Mouse (Mus musculus) heart, embryonic 14.5 days (tissue): ENCODE data around the gene Mis12. TPM values are rescaled to one million over a fixed set of nuclear protein-coding genes. Genes with fewer than 3 reads are reported as not detected.

Experiments
- ATAC-seq: fragments of 200-750 bp; cut with Nextera tagmentation; 2 replicates; pipeline ENCODE4 v1.8.0; 2017; ENCODE audit warnings: low read depth, moderate TSS enrichment; ENCODE audit not compliant: insufficient number of reproducible peaks, insufficient read depth, low FRiP score
- H3K27ac ChIP-seq, 2 experiments: fragments of 200-500 bp in 1 of 2; fragments of 300-500 bp in 1 of 2; sonication (generic) in 1 of 2; replicated peaks in 1 of 2; 2 replicates each; pipeline ENCODE4 v1.5.1; 2012 to 2014; ENCODE audit warnings: low read depth in 2 of 2, low read length in 2 of 2, control low read depth in 1 of 2, mild to moderate bottlenecking in 1 of 2, mixed read lengths in 1 of 2; ENCODE audit not compliant: control insufficient read depth in 1 of 2, insufficient read depth in 1 of 2
- H3K27me3 ChIP-seq: fragments of 300-500 bp; sonication (generic); 2 replicates; pipeline ENCODE4 v1.6.1; 2014; ENCODE audit warnings: mild to moderate bottlenecking, low read length, control low read depth; ENCODE audit not compliant: control insufficient read depth, insufficient read depth
- H3K36me3 ChIP-seq: fragments of 300-500 bp; sonication (generic); 2 replicates; pipeline ENCODE4 v1.6.1; 2014; ENCODE audit warnings: mild to moderate bottlenecking, control low read depth, low read length, mixed read lengths; ENCODE audit not compliant: control insufficient read depth, insufficient read depth
- H3K4me1 ChIP-seq, 2 experiments: fragments of 200-500 bp in 1 of 2; fragments of 300-500 bp in 1 of 2; sonication (generic) in 1 of 2; 2 replicates each; pipeline ENCODE4 v1.6.1; 2012 to 2014; ENCODE audit warnings: low read length in 2 of 2, control low read depth in 1 of 2, mixed read lengths in 1 of 2; ENCODE audit not compliant: control insufficient read depth in 2 of 2, insufficient read depth in 2 of 2
- H3K4me2 ChIP-seq: fragments of 300-500 bp; sonication (generic); 2 replicates; pipeline ENCODE4 v1.6.1; 2014; ENCODE audit warnings: mild to moderate bottlenecking, low read length
- H3K4me3 ChIP-seq, 2 experiments: fragments of 200-500 bp in 1 of 2; fragments of 300-500 bp in 1 of 2; sonication (generic) in 1 of 2; 2 replicates each; pipeline ENCODE4 v1.5.1; 2012 to 2014; ENCODE audit warnings: low read length in 2 of 2, mild to moderate bottlenecking in 2 of 2, control low read depth in 1 of 2, low read depth in 1 of 2, moderate library complexity in 1 of 2; ENCODE audit not compliant: control insufficient read depth in 1 of 2, insufficient read depth in 1 of 2
- H3K9ac ChIP-seq: fragments of 300-500 bp; sonication (generic); 2 replicates; pipeline ENCODE4 v1.6.1; 2014; ENCODE audit warnings: mild to moderate bottlenecking, low read length
- H3K9me3 ChIP-seq: fragments of 300-500 bp; sonication (generic); 2 replicates; pipeline ENCODE4 v1.6.1; 2016; ENCODE audit warnings: low read length, control low read depth; ENCODE audit not compliant: control insufficient read depth
- WGBS: fragments of 180-500 bp; shearing (Covaris S2); extraction: QIAGEN DNeasy Blood & Tissue Kit; methylation state at CpG from one replicate; pipeline ENCODE4 v1.1.7; 2014; 5-methylcytosine and 5-hydroxymethylcytosine counted together
- polyA plus RNA-seq: library from polyadenylated mRNA; unstranded; fragments of >200 nt; fragmentation: Nextera tagmentation; extraction: Ambion mirVana; gene quantifications from 2 replicates; pipeline ENCODE4 v1.2.1, GENCODE M21; 2014

The Mis12 gene
- polyA plus RNA-seq, 1 experiment from 2014 or later, result 17.2 TPM

GRCm38 (mm10) chr11:71039526-71040298, 20.3 kb downstream of the Mis12 start:
- 0 out of 2 replicates have a peak, but pooled peaks cover 3% of the 10 kb centered on the region for H3K9me3 ChIP-seq
- H3K27ac ChIP-seq, result no peak overlapping the region
- H3K4me2 ChIP-seq, result no peak overlapping the region
- no peak for ATAC-seq
- H3K36me3 ChIP-seq, result no peaks in the 10 kb centered on the region
- no peaks in the 10 kb centered on the region for H3K4me1 ChIP-seq
- no peaks in the 10 kb centered on the region for H3K27me3 ChIP-seq
- WGBS, result 100% methylated on average over 5 of the region's 5 CpGs
- no peak overlapping the region for H3K4me3 ChIP-seq
- no peak overlapping the region for H3K9ac ChIP-seq

GRCm38 (mm10) chr11:71052554-71052953, 33.1 kb downstream of the Mis12 start:
- no peak overlapping the region for H3K9ac ChIP-seq
- H3K36me3 ChIP-seq, result no peaks in the 10 kb centered on the region
- H3K27ac ChIP-seq, result no peak overlapping the region
- no peak overlapping the region for H3K4me3 ChIP-seq
- WGBS, result 4% methylated on average over 1 of the region's 1 CpGs
- H3K4me2 ChIP-seq, result no peak overlapping the region
- H3K27me3 ChIP-seq, result no peaks in the 10 kb centered on the region
- no peak for ATAC-seq
- no peaks in the 10 kb centered on the region for H3K4me1 ChIP-seq
- no peaks in the 10 kb centered on the region for H3K9me3 ChIP-seq

GRCm38 (mm10) chr11:71076342-71076741, 56.9 kb downstream of the Mis12 start:
- ATAC-seq, result no peak
- Histone ChIP-seq H3K9me3 (no peaks in the 10 kb centered on the region), H3K27me3 (no peaks in the 10 kb centered on the region), H3K4me1 (no peaks in the 10 kb centered on the region), H3K4me3 (no peak overlapping the region), H3K4me2 (no peak overlapping the region), H3K9ac (no peak overlapping the region), H3K27ac (no peak overlapping the region), H3K36me3 (no peaks in the 10 kb centered on the region)
- 65% methylated on average over 1 of the region's 1 CpGs for WGBS

Other genes starting within 250 kb of the Mis12 start
- 0.50 and 0.62 TPM in 2 replicates for gene Scimp, start 207.0 kb upstream of the Mis12 start, polyA plus RNA-seq
- 27.6 and 27.7 TPM in 2 replicates for gene Rabep1, start 174.8 kb upstream of the Mis12 start, polyA plus RNA-seq
- 112 and 121 TPM in 2 replicates for gene Nup88, start 49.6 kb upstream of the Mis12 start, polyA plus RNA-seq
- 53.6 and 63.1 TPM in 2 replicates for gene Rpain, start 49.4 kb upstream of the Mis12 start, polyA plus RNA-seq
- gene C1qbp, start 36.6 kb upstream of the Mis12 start, polyA plus RNA-seq, result 244 and 246 TPM in 2 replicates
- 13.3 and 13.6 TPM in 2 replicates for gene Dhx33, start 15.2 kb upstream of the Mis12 start, polyA plus RNA-seq
- 26.7 and 33.0 TPM in 2 replicates for gene Derl2, start 230 bp downstream of the Mis12 start, polyA plus RNA-seq
- 6.6 and 16.4 TPM in 2 replicates for gene 6330403K07Rik, start 13.9 kb downstream of the Mis12 start, polyA plus RNA-seq
- 0.08 TPM in 1 of 2 replicates, not detected in the other for gene Nlrp1a, start 125.1 kb downstream of the Mis12 start, polyA plus RNA-seq
- gene Nlrp1b, start 211.1 kb downstream of the Mis12 start, polyA plus RNA-seq, result 0.04 TPM in 1 of 2 replicates, not detected in the other